Mouse (Mus musculus) embryo, embryonic 11.5 days (tissue): Measurements from ENCODE around the gene Pheta2.

Experiments
- DNase-seq: peaks from one replicate; pipeline ENCODE4 v3.0.0-alpha.2; 2012; ENCODE audit warnings: low read depth, low spot score

The Pheta2 gene

DNA sequence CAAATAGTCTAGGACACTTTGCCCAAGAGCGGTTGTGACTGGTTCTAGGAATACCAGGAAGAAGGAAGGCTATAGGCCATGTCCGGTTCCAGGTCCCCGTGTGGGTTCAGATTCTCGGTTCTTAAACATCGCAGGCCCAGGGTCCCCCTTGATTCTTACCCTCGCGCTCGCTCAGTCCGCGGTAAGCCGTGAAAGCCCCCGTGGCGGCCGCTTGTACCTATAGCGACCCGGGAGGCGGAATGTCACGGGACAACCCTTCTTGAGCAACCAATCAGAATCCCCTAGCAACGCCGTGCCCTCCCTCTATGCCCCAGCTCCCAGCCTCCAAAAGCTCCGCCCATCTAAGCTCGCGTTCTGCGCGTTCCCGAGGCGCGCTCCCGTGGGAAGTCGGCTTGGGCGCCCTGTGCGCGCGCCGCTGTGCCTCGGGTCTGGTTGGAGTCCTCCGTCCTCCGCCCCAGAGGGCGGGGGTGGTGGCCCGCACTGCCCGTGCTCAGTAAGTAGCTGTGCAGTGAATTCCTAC, at the start of gene Pheta2, which contains the start of the genes Naga and Smdt1:
Gene Pheta2 (plus strand): TSS at position 350 of the 520 bp plus-strand sequence.
Gene Naga (minus strand): TSS at position 333 of the 520 bp plus-strand sequence.
Gene Smdt1 (plus strand): TSS at position 367 of the 520 bp plus-strand sequence.
- peak; percentile 95 for DNase-seq

- DNase-seq: no peak
Measured at GRCm38 (mm10) chr15:82290252-82290651, 48.5 kb upstream of the Pheta2 start.

DNA sequence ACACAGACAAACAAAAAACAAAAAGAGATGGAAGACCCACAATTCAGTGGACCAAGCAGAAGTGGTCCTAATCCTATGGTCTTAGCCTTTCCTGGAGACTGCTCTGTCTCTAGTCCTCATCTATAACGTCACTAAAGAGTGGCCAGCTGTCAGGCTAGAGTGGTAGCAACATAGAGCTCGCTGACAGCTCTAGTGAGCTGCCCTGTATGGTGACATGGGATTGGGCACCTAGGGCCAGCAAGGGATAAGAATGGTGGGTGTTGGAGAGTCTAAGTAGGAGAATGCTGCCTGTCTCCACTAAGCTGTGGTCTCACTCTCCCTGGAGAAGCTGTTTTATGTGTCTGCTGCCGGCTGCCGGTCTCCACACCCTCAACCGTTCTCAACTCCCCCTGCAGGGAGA, 45.9 kb upstream of the Pheta2 start:
- no peak for DNase-seq

- DNase-seq: peak; percentile 36
Measured at GRCm38 (mm10) chr15:82293271-82293711, 45.5 kb upstream of the Pheta2 start.

DNA sequence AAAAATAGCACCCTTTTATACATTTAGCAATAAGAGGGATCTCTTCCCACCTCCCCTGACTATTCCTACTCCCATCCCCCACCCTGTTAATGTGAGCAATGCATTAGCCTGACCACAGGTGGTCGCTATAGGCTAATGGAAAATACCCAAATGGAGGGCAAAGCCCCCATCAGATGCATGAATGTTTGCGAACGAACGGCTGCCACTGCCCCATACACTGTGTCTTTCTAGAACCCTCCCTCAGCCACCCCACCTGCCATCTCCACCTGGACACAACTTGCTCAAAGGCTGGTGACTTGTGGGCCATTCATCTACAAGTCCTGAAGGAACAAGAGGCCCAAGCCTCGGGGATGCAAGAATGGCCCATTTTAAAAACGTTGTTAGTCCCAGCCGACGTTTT, 44.7 kb upstream of the Pheta2 start:
- DNase-seq: peak; percentile 8

DNA sequence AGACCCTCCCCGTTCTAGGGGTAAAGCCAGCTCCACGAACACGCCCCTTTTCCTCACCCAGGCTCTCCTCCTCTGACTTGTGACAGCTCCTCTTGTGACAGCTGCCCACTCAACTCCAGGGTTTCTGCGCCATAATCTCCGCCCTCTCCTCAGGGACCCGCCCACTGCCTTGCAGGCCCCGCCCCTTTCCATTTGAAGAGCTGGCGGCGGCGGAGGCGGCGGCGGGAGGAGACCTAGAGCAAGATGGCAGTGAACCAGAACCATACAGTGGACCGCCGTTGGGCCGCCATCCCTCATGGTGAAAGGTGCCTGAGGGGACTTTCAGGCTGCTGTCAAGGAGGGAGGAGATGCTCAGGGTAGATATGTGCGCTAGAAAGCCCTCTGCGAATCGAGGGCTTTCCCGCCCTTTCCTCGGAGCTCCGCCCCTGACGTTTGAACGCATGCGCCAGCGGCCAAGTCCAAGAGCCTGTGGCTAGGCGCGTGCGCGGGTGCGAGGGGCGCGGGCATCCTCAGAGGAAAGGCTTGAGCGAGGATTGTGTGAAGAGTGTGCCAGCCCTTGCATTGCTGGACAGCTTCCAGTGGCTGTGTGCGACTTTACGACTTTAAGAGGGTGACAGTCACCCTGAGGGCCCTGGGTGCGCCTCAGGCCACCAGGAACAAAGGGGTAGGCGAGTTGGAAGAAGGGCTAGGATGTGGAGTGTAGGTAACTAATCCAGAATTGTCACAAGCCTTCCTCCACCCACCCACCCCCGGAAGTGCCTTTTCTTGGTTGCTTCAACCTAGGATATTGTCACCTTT, 39.8 kb upstream of the Pheta2 start, which contains the start of gene Wbp2nl:
Gene Wbp2nl (plus strand): TSS at position 191 of the 798 bp plus-strand sequence.
- no peak for DNase-seq

DNA sequence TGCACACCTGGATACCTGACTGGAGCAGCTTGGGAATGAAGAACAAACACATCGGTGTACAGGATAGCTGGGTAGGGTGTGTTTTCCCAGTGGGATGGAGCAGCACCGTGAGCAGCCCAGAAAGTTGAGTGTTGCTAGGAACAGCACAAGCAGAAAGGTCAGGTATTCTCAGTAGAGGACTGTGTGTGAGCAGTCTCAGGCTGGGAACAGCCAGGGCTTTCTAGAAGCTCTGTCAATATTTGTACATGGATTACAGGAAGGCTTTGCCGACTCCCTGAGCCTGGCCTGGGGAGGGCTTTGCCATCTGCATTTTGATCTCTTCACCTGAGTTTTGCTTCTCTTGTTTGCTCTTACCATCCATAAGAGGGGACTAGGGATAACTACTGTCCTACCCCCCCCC, 31.6 kb upstream of the Pheta2 start:
- no peak for DNase-seq

DNA sequence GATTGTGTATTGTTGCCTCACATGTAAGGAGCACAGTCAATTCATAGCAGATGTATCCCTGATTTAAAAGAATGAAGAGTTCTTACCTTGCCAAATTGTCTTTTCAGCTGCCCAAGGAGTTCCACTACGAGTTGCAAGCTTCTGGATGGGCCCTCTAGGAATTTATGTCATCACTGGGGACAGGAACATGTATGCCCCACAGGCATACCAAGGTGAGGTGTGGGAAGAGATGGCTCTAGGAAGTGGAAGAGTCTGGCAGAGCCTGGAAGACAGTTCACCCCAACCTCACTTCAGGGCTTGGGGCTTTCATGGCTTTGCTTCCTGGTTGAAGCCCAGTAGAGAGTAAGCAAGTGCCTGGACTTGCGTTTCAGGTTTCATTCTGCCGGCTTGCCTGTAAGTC, 30.3 kb upstream of the Pheta2 start:
- no peak for DNase-seq

DNA sequence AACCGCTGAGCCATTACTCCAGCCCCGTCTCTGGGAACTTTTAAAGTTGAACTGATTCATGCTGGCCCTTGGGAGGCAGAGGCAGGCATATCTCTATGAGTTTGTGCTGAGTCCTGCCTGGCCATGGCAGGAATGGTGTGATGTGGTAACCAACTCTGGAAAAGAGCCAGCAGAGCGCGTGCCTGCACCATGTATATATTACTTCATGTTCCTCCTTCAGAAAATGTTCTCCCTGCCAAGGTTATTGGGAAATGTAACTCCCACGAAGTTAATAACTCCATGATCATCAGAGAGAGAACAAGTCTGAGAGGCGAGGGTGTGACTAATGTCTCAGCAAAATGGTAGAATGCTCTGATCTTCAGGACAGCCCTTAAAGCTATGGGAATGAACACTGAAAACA, 20.9 kb upstream of the Pheta2 start:
- no peak for DNase-seq

DNA sequence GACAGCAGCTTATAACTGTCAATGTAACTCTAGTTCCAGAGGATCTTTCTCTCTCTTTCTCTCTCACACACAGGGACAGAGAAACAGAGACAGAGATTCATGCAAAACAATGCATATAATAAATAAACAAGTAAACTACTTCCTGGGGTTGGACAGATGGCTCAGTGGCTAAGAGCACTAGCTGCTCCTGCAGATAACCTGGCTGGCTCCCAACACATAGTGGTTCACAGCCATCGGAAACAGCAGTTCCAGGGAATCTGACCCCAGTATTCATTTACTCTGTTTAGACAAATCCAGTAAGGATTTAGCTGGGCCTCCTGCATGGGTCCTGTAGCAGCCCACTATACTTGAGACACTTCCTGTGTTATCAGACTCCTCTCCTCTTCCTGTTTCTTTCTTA, 19.1 kb upstream of the Pheta2 start:
- no peak for DNase-seq

- DNase-seq: no peak
Measured at GRCm38 (mm10) chr15:82322195-82322594, 16.5 kb upstream of the Pheta2 start.

GRCm38 (mm10) chr15:82325382-82325781, 13.4 kb upstream of the Pheta2 start:
- DNase-seq: no peak

GRCm38 (mm10) chr15:82335194-82335593, 3.5 kb upstream of the Pheta2 start:
- DNase-seq: no peak

- DNase-seq: no peak
Measured at GRCm38 (mm10) chr15:82336629-82337028, 2.1 kb upstream of the Pheta2 start.

- no peak for DNase-seq
Measured at GRCm38 (mm10) chr15:82337875-82338274, 867 bp upstream of the Pheta2 start.

GRCm38 (mm10) chr15:82339150-82339549, 408 bp downstream of the Pheta2 start:
- no peak for DNase-seq

- no peak for DNase-seq
Measured at GRCm38 (mm10) chr15:82339634-82340254, 1.0 kb downstream of the Pheta2 start.

DNA sequence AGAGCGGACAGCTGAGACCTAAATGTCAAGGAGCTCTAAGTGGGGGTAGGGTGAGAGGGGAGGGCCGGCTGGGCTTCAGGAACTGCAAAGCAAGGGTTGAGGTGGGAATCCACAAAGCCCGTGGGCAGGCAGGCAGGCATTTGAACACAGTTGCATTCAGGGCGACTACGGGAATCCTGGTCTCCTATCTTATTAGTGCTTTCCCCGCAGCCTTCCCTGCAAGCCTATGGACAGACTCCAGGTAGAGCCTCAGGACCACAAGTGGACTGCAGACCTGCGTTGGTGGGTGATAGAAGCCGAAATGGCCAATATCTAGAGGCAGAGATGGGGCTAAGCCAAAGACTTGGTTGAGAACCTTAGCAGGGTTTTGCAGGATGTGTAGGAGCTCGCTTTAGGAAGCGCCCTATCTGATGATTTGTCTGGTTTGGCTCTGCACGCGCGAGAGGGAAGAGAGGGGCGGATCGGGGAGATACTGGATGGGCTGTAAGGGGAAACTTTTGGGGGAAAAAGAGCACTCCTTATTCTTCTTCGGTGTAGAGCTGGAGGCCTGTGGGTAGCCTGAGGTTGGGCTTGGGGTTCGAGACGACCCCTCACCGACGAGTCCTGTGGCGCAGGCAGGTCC, 1.8 kb downstream of the Pheta2 start:
- no peak for DNase-seq

GRCm38 (mm10) chr15:82341036-82341501, 2.3 kb downstream of the Pheta2 start:
- no peak for DNase-seq

DNA sequence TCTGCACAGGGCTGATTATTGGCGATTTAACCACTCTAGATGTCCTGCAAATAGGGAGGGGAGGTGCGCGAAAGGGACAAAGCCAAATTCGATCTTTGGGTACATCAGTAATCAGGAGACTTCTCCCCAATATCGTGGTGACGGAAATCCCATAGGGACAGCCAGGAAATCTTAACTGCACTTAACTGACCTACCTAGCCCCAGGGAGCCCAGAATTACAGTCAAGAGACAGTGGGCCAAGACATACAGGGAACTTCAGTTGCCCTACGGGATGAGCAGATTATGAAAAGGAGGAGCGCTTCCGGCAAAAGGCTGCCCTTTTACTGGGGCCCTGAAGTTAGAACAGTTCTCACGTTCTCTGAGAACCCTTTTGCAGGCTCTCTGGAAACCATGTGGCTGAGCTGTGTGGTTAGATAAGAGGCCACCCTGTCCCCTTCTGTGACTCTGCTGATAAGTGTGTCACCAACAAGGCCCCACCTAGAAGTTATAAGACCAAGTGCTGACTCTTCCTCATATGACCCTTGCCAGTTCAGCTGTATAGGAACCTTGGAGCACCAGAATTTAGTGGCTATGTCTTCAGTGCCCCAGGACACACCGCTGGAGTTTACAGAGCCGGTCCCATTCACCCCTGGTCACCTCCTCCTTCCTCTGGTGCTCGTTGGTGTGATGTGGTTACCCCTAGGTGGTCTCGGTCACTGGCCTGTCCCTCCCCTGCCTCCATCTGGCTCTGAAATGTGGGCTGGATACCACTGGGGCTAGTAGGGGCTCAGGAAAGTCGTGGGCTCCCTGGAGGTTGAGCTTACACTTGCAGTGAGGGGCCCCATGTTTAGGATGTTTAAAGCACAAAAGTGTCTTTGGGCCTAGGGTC, 3.2 kb downstream of the Pheta2 start:
- no peak for DNase-seq

DNA sequence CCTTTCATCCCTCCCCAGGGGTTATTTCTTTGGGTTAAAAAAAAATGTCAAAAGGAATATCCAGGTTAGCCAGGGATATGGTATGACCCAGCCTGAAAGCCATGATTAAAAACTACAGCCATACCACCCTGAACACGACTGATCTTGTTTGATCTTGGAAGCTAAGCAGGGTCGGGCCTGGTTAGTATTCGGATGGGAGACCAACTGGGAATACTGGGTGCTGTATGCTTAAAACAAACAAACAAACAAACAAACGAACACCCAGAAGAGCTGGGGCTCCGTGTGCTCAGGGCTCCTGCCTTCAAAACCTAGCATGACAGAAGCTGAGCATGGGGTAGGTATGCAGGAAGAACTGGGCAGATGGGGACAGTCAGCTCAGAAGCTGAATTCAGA, 3.8 kb downstream of the Pheta2 start:
- no peak for DNase-seq
